Mouse (Mus musculus) thymus, adult 2 months (tissue): Measurements from ENCODE around the gene Ppt2. TPM values are rescaled to one million over a fixed set of nuclear protein-coding genes. Genes with fewer than 3 reads are reported as not detected.
A peak's percentile ranks its signal among the peaks of the same experiment; 100 is the strongest.

Experiments used
- DNase-seq: peaks from one replicate; pipeline ENCODE4 v3.0.0; 2021
- H3K27ac ChIP-seq: fragments of 200-500 bp; 2 replicates; pipeline ENCODE4 v1.5.1; 2012; ENCODE audit warnings: low read length, control low read depth; ENCODE audit not compliant: control insufficient read depth, insufficient read depth
- H3K27me3 ChIP-seq: fragments of 200-500 bp; 2 replicates; pipeline ENCODE4 v1.6.1; 2012; ENCODE audit warnings: mild to moderate bottlenecking, low read length, moderate library complexity, mixed read lengths; ENCODE audit not compliant: control insufficient read depth, insufficient read depth
- H3K36me3 ChIP-seq: fragments of 200-500 bp; 2 replicates; pipeline ENCODE4 v1.6.1; 2012; ENCODE audit warnings: mild to moderate bottlenecking, low read length, moderate library complexity; ENCODE audit not compliant: control insufficient read depth, insufficient read depth
- H3K4me1 ChIP-seq: fragments of 200-500 bp; replicated peaks from 2 replicates; pipeline ENCODE4 v1.6.1; 2012; ENCODE audit warnings: low read length; ENCODE audit not compliant: control insufficient read depth, insufficient read depth
- H3K4me3 ChIP-seq: fragments of 200-500 bp; 2 replicates; pipeline ENCODE4 v1.5.1; 2012; ENCODE audit warnings: mild to moderate bottlenecking, low read length, control low read depth, moderate library complexity; ENCODE audit not compliant: control insufficient read depth, insufficient read depth
- CTCF ChIP-seq: fragments of 200-500 bp; IDR thresholded peaks from 2 replicates; pipeline ENCODE4 v1.5.1; 2012; ENCODE audit warnings: mild to moderate bottlenecking, control low read depth, low read length, moderate library complexity, borderline replicate concordance; ENCODE audit not compliant: control insufficient read depth, poor library complexity, insufficient read depth; ENCODE audit errors: extremely low read depth
- POLR2A ChIP-seq: fragments of 200-500 bp; IDR thresholded peaks from 2 replicates; pipeline ENCODE4 v1.6.1; 2012; ENCODE audit warnings: mild to moderate bottlenecking, low read length, control low read depth, moderate library complexity; ENCODE audit not compliant: control insufficient read depth, poor library complexity, insufficient read depth; ENCODE audit errors: extremely low read depth
- WGBS: fragments of 180-500 bp; shearing (Covaris S2); methylation state at CpG from one replicate; pipeline ENCODE4 v1.1.7; 2018; 5-methylcytosine and 5-hydroxymethylcytosine counted together
- polyA plus RNA-seq: library from polyadenylated mRNA; depleted of rRNA; stranded (reverse); fragments of >200 nt; gene quantifications from 2 replicates; pipeline ENCODE4 v1.2.3, GENCODE M21; 2012

Gene Ppt2
- polyA plus RNA-seq, 1 experiment, result 120 TPM

DNA sequence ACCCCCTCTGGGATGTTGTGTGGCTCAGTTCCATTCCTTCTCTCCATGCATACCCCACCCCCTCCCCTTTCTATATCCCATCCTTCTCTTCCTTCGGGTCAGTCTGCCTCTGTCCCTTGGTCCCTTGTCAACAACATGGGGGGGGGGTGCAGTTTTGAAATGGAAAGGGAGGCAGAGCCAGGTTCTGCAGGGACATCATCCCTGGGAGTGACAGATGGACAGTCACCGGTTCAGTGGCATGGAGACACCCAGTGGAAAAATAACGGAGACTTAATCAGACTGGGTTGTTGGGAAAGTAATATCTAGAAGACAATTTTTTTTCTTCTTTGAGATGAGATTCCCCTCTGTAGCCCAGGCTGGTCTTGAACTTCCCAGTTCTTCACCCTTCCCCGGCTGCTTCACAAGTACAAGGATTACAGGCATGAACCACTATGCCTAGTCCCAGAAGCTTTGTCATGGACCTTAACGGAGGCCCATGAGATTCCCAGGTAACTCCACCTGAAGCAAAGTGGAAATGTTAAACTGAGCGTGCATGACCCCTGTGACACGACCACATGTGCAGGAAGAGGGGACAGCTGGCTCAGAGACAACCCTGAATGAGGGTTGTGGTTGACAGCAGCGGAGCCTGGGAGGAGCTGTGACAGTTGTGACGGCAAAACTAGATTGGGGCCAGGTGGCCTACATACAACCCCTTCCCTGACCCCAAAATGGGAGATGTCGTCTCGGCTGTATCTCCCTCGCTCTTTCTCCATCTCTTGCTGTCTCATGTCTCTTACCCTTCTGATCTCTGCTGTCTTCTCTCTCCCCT lies 1.7 kb upstream of the Ppt2 start:
- H3K36me3 ChIP-seq, result no peaks in the 10 kb centered on the region
- WGBS, result 7% methylated on average over 12 of the region's 12 CpGs
- TF ChIP-seq CTCF (no peak), POLR2A (peak; percentile 72)
- H3K4me3 ChIP-seq, result peak overlapping the region; percentile 97
- peak overlapping the region; percentile 95 for H3K27ac ChIP-seq
- peaks cover 40% of the 10 kb centered on the region for H3K4me1 ChIP-seq
- DNase-seq, result peak; percentile 81
- no peaks in the 10 kb centered on the region for H3K27me3 ChIP-seq

DNA sequence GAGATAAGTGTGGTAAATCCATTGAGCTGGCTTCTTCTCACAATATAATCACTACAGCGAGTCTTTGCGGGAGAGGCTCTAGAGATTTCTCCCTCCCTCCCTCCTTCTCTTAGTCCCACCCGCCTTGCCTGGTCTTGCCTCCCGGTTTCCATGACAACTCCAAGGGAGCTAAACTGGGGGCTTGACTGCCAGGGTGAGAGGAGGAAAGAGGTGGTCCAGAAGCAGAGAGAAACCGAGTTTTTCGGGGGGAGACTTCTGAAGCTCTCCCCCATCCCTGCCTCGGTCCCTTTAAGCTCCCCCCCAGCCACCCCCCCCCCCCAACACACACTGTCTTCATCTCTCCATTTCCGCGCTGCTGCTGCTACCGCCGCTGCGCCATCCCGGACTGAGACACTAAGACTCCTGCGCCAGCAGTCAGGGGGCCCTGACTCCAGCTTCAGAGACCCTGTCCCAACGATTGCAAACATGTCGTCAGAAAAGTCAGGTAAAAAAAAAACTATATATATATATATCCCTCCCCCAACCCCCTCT lies 976 bp upstream of the Ppt2 start, which contains the start of gene Prrt1:
TSS of gene Prrt1 (plus strand) at position 313 of the 531 bp plus-strand sequence.
- H3K4me3 ChIP-seq, result peak within 1 kb of the TSS; percentile 97
- peak; percentile 51 for DNase-seq
- no peaks in the 10 kb centered on the region for H3K36me3 ChIP-seq
- H3K4me1 ChIP-seq, result peaks cover 40% of the 10 kb centered on the region
- H3K27ac ChIP-seq, result peak within 1 kb of the TSS; percentile 95
- no peaks in the 10 kb centered on the region for H3K27me3 ChIP-seq
- peak; percentile 54; the same call in 1 of the 2 replicates for TF ChIP-seq POLR2A
- no peak for TF ChIP-seq CTCF
- 6% methylated on average over 16 of the region's 16 CpGs for whole genome bisulfite sequencing

DNA sequence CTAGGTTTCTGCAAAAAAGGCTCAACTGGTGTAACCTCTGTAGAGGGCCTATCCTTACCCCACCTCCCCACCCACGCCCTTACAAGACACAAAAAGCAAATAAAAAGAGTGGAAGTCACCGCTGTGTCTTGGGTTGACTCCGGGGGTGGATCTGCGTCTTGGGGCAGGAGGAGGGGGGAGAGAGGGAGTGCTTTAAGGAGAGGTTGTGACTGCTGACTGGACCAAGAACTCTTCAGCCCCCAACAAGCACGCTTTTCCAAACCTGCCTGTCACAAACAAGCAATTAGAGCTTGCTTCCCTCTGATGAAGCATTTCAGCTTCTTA lies 296 bp upstream of the Ppt2 start:
- no peak for TF ChIP-seq POLR2A
- TF ChIP-seq CTCF, result no peak
- 19% methylated on average over 5 of the region's 5 CpGs for WGBS
- no peaks in the 10 kb centered on the region for H3K27me3 ChIP-seq
- H3K4me1 ChIP-seq, result peaks cover 39% of the 10 kb centered on the region
- H3K36me3 ChIP-seq, result no peaks in the 10 kb centered on the region; the same call in 1 of the 2 replicates
- peak overlapping the region; percentile 89 for H3K4me3 ChIP-seq
- H3K27ac ChIP-seq, result peak overlapping the region; percentile 91
- peak; percentile 58 for DNase-seq

DNA sequence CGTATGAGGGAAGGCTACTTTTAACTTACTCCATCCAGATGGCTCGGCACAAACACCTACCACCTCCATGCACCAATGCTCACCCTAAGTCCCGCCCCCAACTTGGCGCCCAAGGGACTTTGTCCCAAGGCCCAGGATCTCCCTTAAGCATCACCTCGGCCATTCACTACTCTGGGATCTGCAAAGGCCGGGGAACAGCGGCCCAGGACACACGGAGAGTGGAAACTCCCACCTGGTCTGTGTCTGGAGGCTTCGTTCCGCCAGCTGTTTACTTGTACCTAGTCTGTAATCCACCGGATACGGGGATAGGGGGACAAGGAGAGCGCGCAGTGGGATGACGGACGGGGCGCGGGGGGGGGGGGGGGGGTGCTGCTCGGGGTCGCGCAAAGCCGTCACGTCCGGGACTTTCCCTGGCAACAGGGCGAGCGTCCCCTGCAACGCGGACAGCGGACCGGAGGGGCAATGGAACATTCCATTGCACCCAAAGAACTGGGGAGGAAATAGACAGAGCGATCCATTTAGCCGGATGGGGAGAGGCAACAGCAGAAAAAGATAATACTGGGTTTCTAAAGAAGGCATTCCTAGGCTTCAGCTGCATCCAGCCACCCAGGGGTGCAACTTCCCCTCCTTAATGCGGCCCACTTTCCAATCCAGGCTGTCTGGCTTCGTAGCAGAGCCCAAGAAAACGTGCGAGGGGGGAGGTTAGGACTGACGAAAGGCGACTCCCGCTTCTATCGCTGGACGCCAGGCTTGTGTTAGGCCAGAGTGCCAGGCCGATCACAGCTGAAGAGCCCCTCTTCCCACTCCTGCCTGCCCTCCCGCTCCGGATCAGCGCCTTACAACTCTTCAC lies 992 bp downstream of the Ppt2 start:
- peaks cover 32% of the 10 kb centered on the region for H3K4me1 ChIP-seq
- peaks cover 7% of the 10 kb centered on the region for H3K36me3 ChIP-seq
- peak overlapping the region; percentile 91 for H3K27ac ChIP-seq
- H3K4me3 ChIP-seq, result peak overlapping the region; percentile 89
- TF ChIP-seq CTCF (no peak), POLR2A (no peak)
- H3K27me3 ChIP-seq, result no peaks in the 10 kb centered on the region
- DNase-seq, result peak; percentile 80
- WGBS, result under 1% methylated on average over 45 of the region's 45 CpGs

DNA sequence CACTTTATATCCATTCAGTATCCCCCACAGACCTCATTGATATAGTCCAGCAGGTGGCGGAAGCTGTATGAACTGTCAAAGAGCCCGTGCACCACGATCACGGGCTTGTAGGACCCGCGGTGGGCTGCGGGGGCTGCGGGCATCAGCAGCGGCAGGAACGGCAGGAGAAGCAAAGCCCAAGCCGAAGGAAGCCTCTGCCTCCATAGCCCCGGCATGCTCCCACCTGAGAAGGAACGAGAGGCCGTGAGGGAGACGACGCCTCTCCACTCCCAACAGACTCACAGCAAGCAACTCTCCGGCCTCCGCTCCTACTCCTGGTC lies 1.6 kb downstream of the Ppt2 start:
- under 1% methylated on average over 18 of the region's 18 CpGs for WGBS
- DNase-seq, result peak; percentile 58
- H3K4me3 ChIP-seq, result peak overlapping the region; percentile 89

More for the DNA sequence above, 1.6 kb downstream of the Ppt2 start:
- Histone ChIP-seq H3K4me1 (peaks cover 27% of the 10 kb centered on the region), H3K27me3 (no peaks in the 10 kb centered on the region), H3K27ac (peak overlapping the region; percentile 89), H3K36me3 (peaks cover 13% of the 10 kb centered on the region)
- TF ChIP-seq POLR2A (no peak), CTCF (0 out of 2 replicates have a peak, but pooled peaks have one; percentile 64)
